Mouse (Mus musculus) megakaryocyte progenitor cell, adult 5-6 weeks (primary cell): ENCODE measurements at regions not wholly inside any gene's neighbourhood (a gene's known extent, or its start where the extent isn't known, plus 50 kb on each side); places are given as distances from the start of the nearest gene placed in this dataset.
A peak's percentile ranks its signal among the peaks of the same experiment; 100 is the strongest.

Experiments
- ATAC-seq: replicated peaks from 2 replicates; pipeline ENCODE4 v1.8.0; 2016; ENCODE audit warnings: mild to moderate bottlenecking, moderate TSS enrichment, inconsistent platforms; ENCODE audit not compliant: poor library complexity

- no peak for ATAC-seq
Observed at GRCm38 (mm10) chr8:50387189-50387588, 1543.4 kb upstream of the Tenm3 start.

DNA sequence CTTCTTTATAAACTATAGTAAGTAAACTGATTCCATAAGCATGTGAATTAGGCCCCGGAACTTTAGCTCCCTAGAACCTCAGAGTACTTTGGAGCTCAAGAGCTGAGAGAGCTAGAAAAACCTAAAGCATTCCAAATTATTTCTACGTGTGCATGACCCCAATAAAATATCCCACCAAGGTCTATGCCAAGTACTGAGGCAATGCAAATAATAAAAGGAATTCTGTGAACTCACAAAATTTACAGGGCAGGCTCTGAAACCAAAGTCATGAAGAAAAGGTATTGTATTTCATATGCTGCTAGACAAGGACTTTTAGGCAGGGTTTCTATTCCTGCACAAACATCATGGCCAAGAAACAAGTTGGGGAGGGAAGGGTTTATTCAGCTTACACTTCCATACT lies 1539.9 kb upstream of the Tenm3 start:
- no peak for ATAC-seq

GRCm38 (mm10) chr8:50379745-50380144 lies 1536.0 kb upstream of the Tenm3 start:
- no peak for ATAC-seq

DNA sequence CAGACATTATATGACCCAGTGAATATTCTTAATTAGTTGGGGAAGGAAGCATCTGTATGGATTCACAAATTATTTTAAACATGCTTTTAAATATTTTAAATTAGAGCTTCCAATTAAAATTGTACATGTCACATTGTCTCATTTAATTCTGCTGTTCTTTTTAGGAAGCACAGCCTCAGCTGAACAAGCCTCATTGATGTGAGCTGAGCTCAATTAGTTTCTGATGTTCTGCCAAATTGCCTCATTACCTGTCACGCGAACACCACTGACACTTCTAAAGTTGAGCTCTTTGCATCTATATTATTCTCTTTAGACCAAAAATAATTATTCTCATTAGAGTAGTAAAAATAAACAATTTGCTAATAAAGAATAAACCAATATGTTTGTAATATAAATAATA lies 1530.0 kb upstream of the Tenm3 start:
- no peak for ATAC-seq

- no peak for ATAC-seq
Observed at GRCm38 (mm10) chr8:50326485-50326884, 1482.7 kb upstream of the Tenm3 start.

- no peak for ATAC-seq
Observed at GRCm38 (mm10) chr8:50321356-50321963, 1477.7 kb upstream of the Tenm3 start.

DNA sequence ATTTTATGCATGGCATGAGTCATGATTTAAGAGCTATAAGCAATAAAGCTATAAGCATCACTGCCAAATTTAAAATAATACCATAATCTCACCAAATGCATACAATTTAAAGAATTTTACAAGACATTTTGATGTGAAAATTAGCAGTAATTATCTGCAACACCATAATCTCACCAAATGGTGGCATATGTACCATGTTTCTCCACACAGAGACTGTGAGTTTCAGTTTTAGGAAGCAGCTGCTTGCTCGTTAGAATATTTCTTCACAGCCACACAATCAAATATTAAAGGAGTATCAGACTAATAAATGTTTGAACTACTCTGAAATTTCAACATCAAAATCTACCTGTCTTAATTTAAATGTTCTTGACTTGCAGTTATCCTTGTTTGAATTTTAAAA lies 1472.9 kb upstream of the Tenm3 start:
- no peak for ATAC-seq

GRCm38 (mm10) chr8:50310308-50310707 lies 1466.6 kb upstream of the Tenm3 start:
- ATAC-seq = no peak

DNA sequence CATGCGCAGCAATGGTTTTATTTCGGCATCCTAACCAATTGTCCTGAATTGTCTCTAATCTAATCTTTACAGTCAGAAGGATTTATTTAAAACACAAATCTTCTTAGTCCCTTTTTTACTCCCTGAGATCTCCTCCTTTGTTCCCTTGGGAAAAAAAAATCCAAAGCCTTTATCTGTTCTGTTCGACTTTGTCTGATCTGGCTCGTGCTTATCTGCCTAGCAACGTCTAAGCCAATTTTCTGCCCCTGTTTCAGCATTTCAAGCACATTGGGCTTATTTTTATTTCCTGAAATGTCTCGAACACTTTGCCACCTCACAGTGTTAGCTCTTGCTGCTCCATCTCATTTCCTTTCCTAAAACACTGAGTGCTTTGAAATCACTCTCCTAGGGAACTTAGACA lies 1456.6 kb upstream of the Tenm3 start:
- ATAC-seq = no peak

- ATAC-seq = peak; percentile 90
Observed at GRCm38 (mm10) chr8:50293501-50293900, 1449.8 kb upstream of the Tenm3 start.

DNA sequence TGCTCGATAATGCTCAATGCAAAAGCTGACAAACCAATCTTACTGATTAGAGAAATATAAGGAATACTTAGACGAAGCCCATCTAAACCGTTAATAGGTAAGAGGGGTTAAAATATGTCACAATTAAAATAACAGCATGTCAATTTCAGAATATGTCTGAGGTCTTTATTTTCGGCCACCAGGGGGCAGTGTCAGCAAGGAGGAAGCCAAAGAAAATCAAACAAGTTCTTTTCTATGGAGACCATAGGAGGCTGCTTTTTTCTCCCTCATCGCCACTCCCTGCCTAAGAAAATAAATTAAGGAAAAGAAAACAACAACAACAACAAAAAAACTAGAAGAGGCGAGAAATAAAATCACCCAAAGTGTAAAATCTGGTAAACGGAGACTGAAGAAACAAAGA lies 1448.4 kb upstream of the Tenm3 start:
- peak; percentile 71; the same call in 1 of the 2 replicates for ATAC-seq

- no peak for ATAC-seq
Observed at GRCm38 (mm10) chr8:50276346-50276745, 1432.6 kb upstream of the Tenm3 start.

- ATAC-seq = no peak
Observed at GRCm38 (mm10) chr8:50264757-50265156, 1421.0 kb upstream of the Tenm3 start.
